Mouse (Mus musculus) hindbrain, embryonic 14.5 days (tissue): ENCODE data around the gene Ttll5. TPM values are rescaled to one million over a fixed set of nuclear protein-coding genes. Genes with fewer than 3 reads are reported as not detected.

Experiments used
- ATAC-seq: fragments of 200-750 bp; cut with Nextera tagmentation; 2 replicates; pipeline ENCODE4 v1.8.0; 2017; ENCODE audit warnings: moderate number of reproducible peaks, mild to moderate bottlenecking, moderate TSS enrichment, moderate library complexity; ENCODE audit not compliant: low FRiP score
- DNase-seq: peaks from one replicate; pipeline ENCODE4 v3.0.0-alpha.2; 2015; ENCODE audit warnings: low spot score
- H3K27ac ChIP-seq: fragments of 300-500 bp; sonication (generic); 2 replicates; pipeline ENCODE4 v1.5.1; 2014; ENCODE audit warnings: mild to moderate bottlenecking, moderate library complexity
- H3K27me3 ChIP-seq: fragments of 300-500 bp; sonication (generic); 2 replicates; pipeline ENCODE4 v1.6.1; 2014; ENCODE audit warnings: mild to moderate bottlenecking, low read length, mixed read lengths; ENCODE audit not compliant: control insufficient read depth, insufficient read depth
- H3K36me3 ChIP-seq: fragments of 300-500 bp; sonication (generic); replicated peaks from 2 replicates; pipeline ENCODE4 v1.6.1; 2014; ENCODE audit not compliant: control insufficient read depth, insufficient read depth
- H3K4me1 ChIP-seq: fragments of 300-500 bp; sonication (generic); replicated peaks from 2 replicates; pipeline ENCODE4 v1.6.1; 2014; ENCODE audit warnings: antibody characterized with exemption, low read length, mixed read lengths; ENCODE audit not compliant: control insufficient read depth, insufficient read depth
- H3K4me2 ChIP-seq: fragments of 300-500 bp; sonication (generic); replicated peaks from 2 replicates; pipeline ENCODE4 v1.6.1; 2014; ENCODE audit warnings: mild to moderate bottlenecking, moderate library complexity
- H3K4me3 ChIP-seq: fragments of 300-500 bp; sonication (generic); replicated peaks from 2 replicates; pipeline ENCODE4 v1.5.1; 2014; ENCODE audit warnings: mild to moderate bottlenecking, low read length
- H3K9ac ChIP-seq: fragments of 300-500 bp; sonication (generic); 2 replicates; pipeline ENCODE4 v1.6.1; 2014
- H3K9me3 ChIP-seq: fragments of 300-500 bp; sonication (generic); 2 replicates; pipeline ENCODE4 v1.6.1; 2016; ENCODE audit warnings: low read length; ENCODE audit not compliant: control insufficient read depth
- WGBS: fragments of 180-500 bp; shearing (Covaris S2); extraction: QIAGEN DNeasy Blood & Tissue Kit; methylation state at CpG from one replicate; pipeline ENCODE4 v1.1.7; 2014; 5-methylcytosine and 5-hydroxymethylcytosine counted together
- polyA plus RNA-seq: library from polyadenylated mRNA; unstranded; fragments of >200 nt; fragmentation: Nextera tagmentation; extraction: Ambion mirVana; gene quantifications from 2 replicates; pipeline ENCODE4 v1.2.1, GENCODE M21; 2014

The Ttll5 gene
- polyA plus RNA-seq, 1 experiment from 2014 or later: 14.4 TPM

- Histone ChIP-seq H3K36me3 (no peaks in the 10 kb centered on the region), H3K4me2 (no peak overlapping the region), H3K4me1 (peaks cover 27% of the 10 kb centered on the region), H3K27ac (no peak overlapping the region), H3K9me3 (no peaks in the 10 kb centered on the region), H3K27me3 (no peaks in the 10 kb centered on the region), H3K4me3 (no peak overlapping the region), H3K9ac (no peak overlapping the region)
- WGBS: 88% methylated on average over 7 of the region's 7 CpGs
- ATAC-seq (no peak), DNase-seq (no peak)
These were observed 250.9 kb downstream of the Ttll5 start for GRCm38 (mm10) chr12:86075358-86075757.

- no peaks in the 10 kb centered on the region for H3K36me3 ChIP-seq
- WGBS: 10% methylated on average over 13 of the region's 13 CpGs
- 0 out of 2 replicates have a peak overlapping the region, but pooled peaks have one; percentile 11 for H3K4me3 ChIP-seq
- peaks cover 27% of the 10 kb centered on the region for H3K4me1 ChIP-seq
- H3K27me3 ChIP-seq: no peaks in the 10 kb centered on the region
- peak overlapping the region; percentile 96 for H3K4me2 ChIP-seq
- DNase-seq: peak; percentile 32
- H3K27ac ChIP-seq: no peak overlapping the region
- peak overlapping the region; percentile 38; the same call in 1 of the 2 replicates for H3K9ac ChIP-seq
- no peak for ATAC-seq
- no peaks in the 10 kb centered on the region for H3K9me3 ChIP-seq
These were observed 252.0 kb downstream of the Ttll5 start for GRCm38 (mm10) chr12:86076321-86076901.

GRCm38 (mm10) chr12:86077322-86077721 lies 252.9 kb downstream of the Ttll5 start:
- Histone ChIP-seq H3K27ac (no peak overlapping the region), H3K9ac (peak overlapping the region; percentile 63; the same call in 1 of the 2 replicates), H3K4me3 (peak overlapping the region; percentile 45; the same call in 1 of the 2 replicates), H3K36me3 (no peaks in the 10 kb centered on the region), H3K27me3 (no peaks in the 10 kb centered on the region), H3K4me1 (peaks cover 27% of the 10 kb centered on the region), H3K9me3 (no peaks in the 10 kb centered on the region), H3K4me2 (peak overlapping the region; percentile 96)
- DNase-seq (no peak), ATAC-seq (no peak)
- WGBS: 18% methylated on average over 8 of the region's 8 CpGs

GRCm38 (mm10) chr12:86077736-86078135 lies 253.3 kb downstream of the Ttll5 start:
- H3K4me2 ChIP-seq: peak overlapping the region; percentile 96
- H3K27ac ChIP-seq: no peak overlapping the region
- peak overlapping the region; percentile 63 for H3K9ac ChIP-seq
- no peaks in the 10 kb centered on the region for H3K36me3 ChIP-seq
- ATAC-seq: no peak
- no peak for DNase-seq
- 26% methylated on average over 11 of the region's 11 CpGs for WGBS
- peaks cover 27% of the 10 kb centered on the region for H3K4me1 ChIP-seq
- H3K4me3 ChIP-seq: peak overlapping the region; percentile 45
- H3K9me3 ChIP-seq: no peaks in the 10 kb centered on the region
- H3K27me3 ChIP-seq: no peaks in the 10 kb centered on the region

- Histone ChIP-seq H3K4me2 (peak overlapping the region; percentile 96), H3K4me3 (peak overlapping the region; percentile 45), H3K9ac (peak overlapping the region; percentile 63), H3K27me3 (no peaks in the 10 kb centered on the region), H3K4me1 (peaks cover 31% of the 10 kb centered on the region), H3K36me3 (no peaks in the 10 kb centered on the region), H3K27ac (peak overlapping the region; percentile 33), H3K9me3 (no peaks in the 10 kb centered on the region)
- no peak for DNase-seq
- ATAC-seq: no peak
- WGBS: 14% methylated on average over 9 of the region's 9 CpGs
These were observed 253.7 kb downstream of the Ttll5 start for GRCm38 (mm10) chr12:86078176-86078552.

- peak; percentile 52 for DNase-seq
- ATAC-seq: peak; percentile 58
These were observed 254.2 kb downstream of the Ttll5 start, which contains the start of gene Tgfb3 for GRCm38 (mm10) chr12:86078553-86079201. TSS of gene Tgfb3 (minus strand) at chr12:86079041.

GRCm38 (mm10) chr12:86079202-86079667 lies 254.8 kb downstream of the Ttll5 start:
- H3K4me1 ChIP-seq: peaks cover 34% of the 10 kb centered on the region
- ATAC-seq: peak; percentile 68
- WGBS: 1% methylated on average over 31 of the region's 31 CpGs

More at GRCm38 (mm10) chr12:86078553-86079201, 254.2 kb downstream of the Ttll5 start, which contains the start of gene Tgfb3:
- H3K4me3 ChIP-seq: peak within 1 kb of the TSS; percentile 45
- peaks cover 34% of the 10 kb centered on the region for H3K4me1 ChIP-seq
- H3K27ac ChIP-seq: peak within 1 kb of the TSS; percentile 33
- peak within 1 kb of the TSS; percentile 63 for H3K9ac ChIP-seq
- peak within 1 kb of the TSS; percentile 96 for H3K4me2 ChIP-seq
- no peaks in the 10 kb centered on the region for H3K9me3 ChIP-seq
- no peaks in the 10 kb centered on the region for H3K27me3 ChIP-seq
- H3K36me3 ChIP-seq: no peaks in the 10 kb centered on the region
- WGBS: under 1% methylated on average over 25 of the region's 25 CpGs

GRCm38 (mm10) chr12:86082481-86083012 lies 258.1 kb downstream of the Ttll5 start, which contains the start of gene Ift43:
TSS of gene Ift43 (plus strand) at chr12:86082541.
- H3K4me2 ChIP-seq: peak within 1 kb of the TSS; percentile 83
- under 1% methylated on average over 35 of the region's 35 CpGs for WGBS
- H3K4me1 ChIP-seq: peaks cover 17% of the 10 kb centered on the region
- H3K36me3 ChIP-seq: 0 out of 2 replicates have a peak, but pooled peaks cover 11% of the 10 kb centered on the region
- H3K9me3 ChIP-seq: no peaks in the 10 kb centered on the region
- H3K4me3 ChIP-seq: peak within 1 kb of the TSS; percentile 60
- ATAC-seq (peak; percentile 79), DNase-seq (peak; percentile 90)
- H3K27me3 ChIP-seq: no peaks in the 10 kb centered on the region
- H3K27ac ChIP-seq: peak within 1 kb of the TSS; percentile 48
- H3K9ac ChIP-seq: peak within 1 kb of the TSS; percentile 68

More at GRCm38 (mm10) chr12:86079202-86079667, 254.8 kb downstream of the Ttll5 start:
- Histone ChIP-seq H3K36me3 (no peaks in the 10 kb centered on the region), H3K27ac (peak overlapping the region; percentile 33; the same call in 1 of the 2 replicates), H3K4me2 (peak overlapping the region; percentile 96), H3K4me3 (peak overlapping the region; percentile 45), H3K9ac (peak overlapping the region; percentile 63), H3K9me3 (no peaks in the 10 kb centered on the region), H3K27me3 (no peaks in the 10 kb centered on the region)
- DNase-seq: peak; percentile 86

- WGBS: 90% methylated on average over 7 of the region's 7 CpGs
- H3K27ac ChIP-seq: no peak overlapping the region
- no peaks in the 10 kb centered on the region for H3K27me3 ChIP-seq
- H3K9me3 ChIP-seq: no peaks in the 10 kb centered on the region
- H3K4me3 ChIP-seq: no peak overlapping the region
- no peak overlapping the region for H3K4me2 ChIP-seq
- ATAC-seq (no peak), DNase-seq (no peak)
- peaks cover 7% of the 10 kb centered on the region; the same call in 1 of the 2 replicates for H3K4me1 ChIP-seq
- no peak overlapping the region for H3K9ac ChIP-seq
- H3K36me3 ChIP-seq: peaks cover 26% of the 10 kb centered on the region; the same call in 1 of the 2 replicates
These were observed 261.4 kb downstream of the Ttll5 start for GRCm38 (mm10) chr12:86085873-86086272.
